Mouse (Mus musculus) neural tube, embryonic 12.5 days (tissue): ENCODE measurements at regions not wholly inside any gene's neighbourhood (a gene's known extent, or its start where the extent isn't known, plus 50 kb on each side); places are given as distances from the start of the nearest gene placed in this dataset.
A peak's percentile ranks its signal among the peaks of the same experiment; 100 is the strongest.

Experiments used
- ATAC-seq: fragments of 200-750 bp; cut with Nextera tagmentation; 2 replicates; pipeline ENCODE4 v1.8.0; 2017; ENCODE audit warnings: low read depth, mild to moderate bottlenecking, moderate TSS enrichment, moderate library complexity; ENCODE audit not compliant: low FRiP score
- H3K27ac ChIP-seq: fragments of 300-500 bp; sonication (generic); 2 replicates; pipeline ENCODE4 v1.5.1; 2016
- H3K27me3 ChIP-seq: fragments of 300-500 bp; sonication (generic); replicated peaks from 2 replicates; pipeline ENCODE4 v1.6.1; 2016; ENCODE audit warnings: mild to moderate bottlenecking
- H3K36me3 ChIP-seq: fragments of 300-500 bp; sonication (generic); 2 replicates; pipeline ENCODE4 v1.6.1; 2016; ENCODE audit warnings: mild to moderate bottlenecking
- H3K4me1 ChIP-seq: fragments of 300-500 bp; sonication (generic); 2 replicates; pipeline ENCODE4 v1.6.1; 2016
- H3K4me2 ChIP-seq: fragments of 300-500 bp; sonication (generic); replicated peaks from 2 replicates; pipeline ENCODE4 v1.6.1; 2016; ENCODE audit warnings: mild to moderate bottlenecking
- H3K4me3 ChIP-seq: fragments of 300-500 bp; sonication (generic); 2 replicates; pipeline ENCODE4 v1.5.1; 2016
- H3K9ac ChIP-seq: fragments of 300-500 bp; sonication (generic); 2 replicates; pipeline ENCODE4 v1.6.1; 2016; ENCODE audit warnings: mild to moderate bottlenecking
- H3K9me3 ChIP-seq: fragments of 300-500 bp; sonication (generic); 2 replicates; pipeline ENCODE4 v1.6.1; 2016; ENCODE audit warnings: mild to moderate bottlenecking
- WGBS: fragments of 180-500 bp; shearing (Covaris S2); methylation state at CpG from one replicate; pipeline ENCODE4 v1.1.7; 2016; 5-methylcytosine and 5-hydroxymethylcytosine counted together

- no peaks in the 10 kb centered on the region for H3K36me3 ChIP-seq
- 35% methylated on average over 13 of the region's 13 CpGs for WGBS
Measured at GRCm38 (mm10) chr15:93089347-93089746, 185.6 kb downstream of the Gxylt1 start.

GRCm38 (mm10) chr15:93084967-93085617 is 189.9 kb downstream of the Gxylt1 start:
- no peaks in the 10 kb centered on the region for H3K36me3 ChIP-seq
- 42% methylated on average over 14 of the region's 14 CpGs for WGBS
- H3K27me3 ChIP-seq: no peaks in the 10 kb centered on the region
- no peak overlapping the region for H3K4me2 ChIP-seq
- peaks cover 5% of the 10 kb centered on the region; the same call in 1 of the 2 replicates for H3K4me1 ChIP-seq
- H3K4me3 ChIP-seq: no peak overlapping the region
- H3K9me3 ChIP-seq: no peaks in the 10 kb centered on the region
- no peak overlapping the region for H3K9ac ChIP-seq
- no peak overlapping the region for H3K27ac ChIP-seq
- ATAC-seq: no peak

More at GRCm38 (mm10) chr15:93089347-93089746, 185.6 kb downstream of the Gxylt1 start:
- no peaks in the 10 kb centered on the region for H3K27me3 ChIP-seq
- H3K27ac ChIP-seq: no peak overlapping the region
- H3K4me1 ChIP-seq: peaks cover 5% of the 10 kb centered on the region; the same call in 1 of the 2 replicates
- H3K4me3 ChIP-seq: no peak overlapping the region
- H3K9ac ChIP-seq: no peak overlapping the region
- no peak for ATAC-seq
- no peak overlapping the region for H3K4me2 ChIP-seq
- no peaks in the 10 kb centered on the region for H3K9me3 ChIP-seq

DNA sequence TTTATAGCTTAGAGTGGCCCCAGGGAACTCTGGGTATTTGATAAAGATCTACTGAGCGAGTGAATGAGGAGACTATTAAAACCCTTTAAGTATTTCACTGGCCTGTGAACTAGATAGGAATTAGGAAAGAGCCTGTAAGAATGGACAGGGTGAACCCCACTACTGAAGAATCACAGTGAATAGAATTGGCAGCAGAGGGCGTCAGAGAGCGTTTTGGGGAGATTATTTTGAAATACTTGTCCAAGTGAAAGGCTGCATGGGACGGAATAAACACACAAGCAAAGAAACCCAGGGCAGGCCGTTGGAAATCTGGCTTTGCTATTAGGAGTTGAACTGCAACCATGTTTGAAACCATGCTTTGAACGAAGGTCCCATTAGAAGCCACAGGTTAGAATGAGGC is 200.9 kb downstream of the Gxylt1 start:
- no peak for ATAC-seq
- WGBS: 61% methylated on average over 6 of the region's 6 CpGs
- no peak overlapping the region for H3K4me3 ChIP-seq

GRCm38 (mm10) chr15:93062213-93063131 is 212.5 kb downstream of the Gxylt1 start:
- Histone ChIP-seq H3K4me1 (peaks cover 12% of the 10 kb centered on the region; the same call in 1 of the 2 replicates), H3K27ac (no peak overlapping the region), H3K4me3 (no peak overlapping the region), H3K36me3 (no peaks in the 10 kb centered on the region), H3K27me3 (no peaks in the 10 kb centered on the region), H3K4me2 (no peak overlapping the region; the same call in 1 of the 2 replicates), H3K9me3 (no peaks in the 10 kb centered on the region), H3K9ac (no peak overlapping the region)
- WGBS: 16% methylated on average over 10 of the region's 10 CpGs
- peak; percentile 95 for ATAC-seq

More for the DNA sequence above, 200.9 kb downstream of the Gxylt1 start:
- H3K4me2 ChIP-seq: no peak overlapping the region
- H3K27me3 ChIP-seq: no peaks in the 10 kb centered on the region
- H3K27ac ChIP-seq: no peak overlapping the region
- no peaks in the 10 kb centered on the region for H3K4me1 ChIP-seq
- no peaks in the 10 kb centered on the region for H3K36me3 ChIP-seq
- H3K9me3 ChIP-seq: no peaks in the 10 kb centered on the region
- no peak overlapping the region for H3K9ac ChIP-seq

GRCm38 (mm10) chr15:93053471-93053870 is 221.5 kb downstream of the Gxylt1 start:
- ATAC-seq: no peak
- 87% methylated on average over 3 of the region's 3 CpGs for WGBS
- no peaks in the 10 kb centered on the region for H3K9me3 ChIP-seq
- H3K4me2 ChIP-seq: no peak overlapping the region
- no peak overlapping the region for H3K9ac ChIP-seq
- H3K27me3 ChIP-seq: no peaks in the 10 kb centered on the region
- no peak overlapping the region for H3K27ac ChIP-seq
- no peaks in the 10 kb centered on the region for H3K4me1 ChIP-seq
- no peak overlapping the region for H3K4me3 ChIP-seq
- H3K36me3 ChIP-seq: no peaks in the 10 kb centered on the region

DNA sequence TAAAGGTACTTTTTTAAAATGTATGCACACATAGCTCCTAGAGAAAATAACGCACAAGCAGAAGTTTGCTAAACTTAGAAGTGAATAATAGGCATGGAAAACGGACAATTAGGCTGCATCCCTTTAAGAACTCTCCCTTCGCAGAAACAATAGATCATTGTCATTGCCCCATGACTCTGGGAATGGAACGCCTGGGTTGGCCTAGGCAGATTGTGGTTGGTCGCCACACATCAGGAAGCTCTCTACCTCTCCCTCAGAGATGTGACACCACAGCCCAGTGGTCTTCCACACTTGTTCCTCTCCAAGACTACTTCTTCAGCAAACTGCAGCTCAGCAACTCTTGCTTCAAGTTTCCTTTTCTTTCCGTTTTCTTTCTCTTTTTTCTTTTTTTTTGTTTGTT is 247.8 kb downstream of the Gxylt1 start:
- ATAC-seq: no peak
- H3K36me3 ChIP-seq: no peaks in the 10 kb centered on the region
- no peak overlapping the region for H3K4me3 ChIP-seq
- no peaks in the 10 kb centered on the region for H3K27me3 ChIP-seq
- no peaks in the 10 kb centered on the region for H3K9me3 ChIP-seq
- H3K4me2 ChIP-seq: no peak overlapping the region
- H3K27ac ChIP-seq: no peak overlapping the region
- H3K4me1 ChIP-seq: no peaks in the 10 kb centered on the region
- WGBS: 32% methylated on average over 6 of the region's 6 CpGs
- H3K9ac ChIP-seq: no peak overlapping the region

DNA sequence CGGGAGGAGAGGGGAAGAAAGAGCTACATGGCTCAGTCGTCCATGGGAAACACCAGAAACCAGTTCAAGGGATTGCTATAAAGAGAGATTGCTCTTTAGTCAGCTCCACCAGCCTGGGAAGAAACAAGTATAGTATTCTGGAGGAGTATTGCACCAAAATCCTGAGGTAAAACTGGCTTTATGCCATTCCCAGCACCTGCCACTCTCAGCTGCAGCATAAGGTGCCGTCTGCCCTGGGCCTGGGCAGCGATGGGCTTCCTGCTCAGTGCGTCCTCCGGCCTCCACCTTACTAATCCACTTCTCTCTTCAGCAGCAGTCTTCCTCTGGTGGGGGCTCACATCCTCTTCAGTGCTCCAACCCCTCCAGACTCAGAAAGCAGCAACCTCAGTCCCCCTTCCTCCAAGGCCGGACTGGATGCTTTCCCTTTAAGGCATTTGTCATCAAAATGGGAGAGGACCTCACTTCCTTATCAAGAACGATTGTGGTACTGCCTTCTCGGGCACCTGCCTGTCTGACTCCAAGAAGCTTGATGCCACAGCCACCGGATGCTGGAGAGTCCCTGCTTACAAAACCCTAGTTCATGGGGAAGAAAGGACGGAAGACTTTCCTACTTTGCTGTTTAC is 248.4 kb downstream of the Gxylt1 start:
- Histone ChIP-seq H3K27ac (no peak overlapping the region), H3K4me3 (no peak overlapping the region), H3K27me3 (no peaks in the 10 kb centered on the region), H3K9me3 (no peaks in the 10 kb centered on the region), H3K4me2 (no peak overlapping the region), H3K36me3 (no peaks in the 10 kb centered on the region), H3K4me1 (no peaks in the 10 kb centered on the region), H3K9ac (no peak overlapping the region)
- 75% methylated on average over 11 of the region's 11 CpGs for WGBS
- ATAC-seq: no peak

DNA sequence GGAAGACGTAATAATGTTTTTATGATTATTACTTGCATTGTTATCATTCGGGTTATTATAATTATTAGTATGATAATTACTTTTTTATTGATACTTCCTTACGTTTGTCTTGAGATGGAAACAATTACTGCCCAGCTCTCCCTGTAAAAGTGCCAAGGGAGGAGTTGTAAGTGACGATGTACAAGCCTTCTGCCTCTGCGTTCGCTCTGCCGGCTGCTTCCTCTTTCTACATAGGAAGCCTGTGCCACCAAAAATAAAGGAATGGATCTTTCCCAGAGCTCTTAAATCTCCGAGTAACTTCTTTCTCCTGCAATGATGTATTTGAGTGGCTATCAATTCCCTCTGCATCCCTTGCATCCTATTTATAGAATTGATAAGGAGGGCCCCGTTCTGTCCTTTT is 249.2 kb downstream of the Gxylt1 start:
- H3K9ac ChIP-seq: no peak overlapping the region
- H3K9me3 ChIP-seq: no peaks in the 10 kb centered on the region
- no peak overlapping the region for H3K27ac ChIP-seq
- H3K27me3 ChIP-seq: no peaks in the 10 kb centered on the region
- H3K36me3 ChIP-seq: no peaks in the 10 kb centered on the region
- H3K4me2 ChIP-seq: no peak overlapping the region
- ATAC-seq: no peak
- no peak overlapping the region for H3K4me3 ChIP-seq
- WGBS: 72% methylated on average over 9 of the region's 9 CpGs
- H3K4me1 ChIP-seq: no peaks in the 10 kb centered on the region

DNA sequence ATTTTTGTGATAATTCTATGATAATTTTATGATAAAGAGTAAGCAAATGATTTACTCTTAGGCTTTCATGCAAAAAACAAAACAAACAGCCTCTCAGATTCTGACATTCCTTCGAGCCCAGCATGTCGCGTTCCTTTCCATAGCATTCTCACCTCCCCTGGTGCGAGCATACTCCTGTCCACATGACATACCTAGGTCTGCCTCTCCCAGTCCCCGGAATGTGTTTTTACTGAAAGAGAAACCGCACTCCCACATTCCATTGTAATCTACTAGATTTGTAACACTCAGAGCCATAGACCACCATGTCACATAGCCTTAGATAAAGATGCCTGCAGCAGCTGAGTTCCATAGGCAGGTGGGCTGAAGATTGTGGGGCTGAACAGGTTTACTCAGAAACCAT is 250.8 kb downstream of the Gxylt1 start:
- Histone ChIP-seq H3K9me3 (no peaks in the 10 kb centered on the region), H3K36me3 (no peaks in the 10 kb centered on the region), H3K27ac (no peak overlapping the region), H3K9ac (no peak overlapping the region), H3K4me1 (no peaks in the 10 kb centered on the region), H3K4me3 (no peak overlapping the region), H3K27me3 (no peaks in the 10 kb centered on the region), H3K4me2 (no peak overlapping the region)
- WGBS: 88% methylated on average over 6 of the region's 6 CpGs
- no peak for ATAC-seq

DNA sequence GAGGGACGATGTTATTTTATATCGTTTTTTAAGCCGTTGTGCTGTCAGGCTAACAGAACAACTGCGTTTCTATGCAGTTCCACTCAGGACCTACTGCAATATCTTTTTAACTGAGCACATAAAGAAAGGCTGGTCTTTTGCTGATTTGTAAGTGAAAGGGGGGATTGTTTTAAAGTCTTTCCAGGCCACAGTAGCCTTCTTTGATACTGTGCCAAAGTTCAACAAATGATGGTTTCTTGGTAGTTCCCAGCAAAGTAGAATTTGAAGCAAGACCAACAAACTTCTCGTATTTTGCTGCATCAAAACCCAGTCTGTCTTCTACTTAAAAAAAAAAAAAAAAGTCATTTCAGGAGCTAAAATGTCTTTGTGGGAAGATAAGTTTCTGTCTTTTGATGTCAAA is 263.8 kb downstream of the Gxylt1 start:
- Histone ChIP-seq H3K27ac (no peak overlapping the region), H3K4me1 (peaks cover 2% of the 10 kb centered on the region; the same call in 1 of the 2 replicates), H3K4me2 (no peak overlapping the region), H3K4me3 (no peak overlapping the region), H3K27me3 (no peaks in the 10 kb centered on the region), H3K9ac (no peak overlapping the region), H3K36me3 (no peaks in the 10 kb centered on the region), H3K9me3 (no peaks in the 10 kb centered on the region)
- 47% methylated on average over 5 of the region's 5 CpGs for WGBS
- no peak for ATAC-seq

- Histone ChIP-seq H3K4me1 (peaks cover 2% of the 10 kb centered on the region; the same call in 1 of the 2 replicates), H3K9me3 (no peaks in the 10 kb centered on the region), H3K27me3 (no peaks in the 10 kb centered on the region), H3K36me3 (no peaks in the 10 kb centered on the region), H3K4me3 (no peak overlapping the region), H3K27ac (no peak overlapping the region), H3K9ac (no peak overlapping the region), H3K4me2 (no peak overlapping the region)
- 16% methylated on average over 2 of the region's 2 CpGs for WGBS
- ATAC-seq: no peak
Measured at GRCm38 (mm10) chr15:93010629-93011028, 264.4 kb downstream of the Gxylt1 start.

DNA sequence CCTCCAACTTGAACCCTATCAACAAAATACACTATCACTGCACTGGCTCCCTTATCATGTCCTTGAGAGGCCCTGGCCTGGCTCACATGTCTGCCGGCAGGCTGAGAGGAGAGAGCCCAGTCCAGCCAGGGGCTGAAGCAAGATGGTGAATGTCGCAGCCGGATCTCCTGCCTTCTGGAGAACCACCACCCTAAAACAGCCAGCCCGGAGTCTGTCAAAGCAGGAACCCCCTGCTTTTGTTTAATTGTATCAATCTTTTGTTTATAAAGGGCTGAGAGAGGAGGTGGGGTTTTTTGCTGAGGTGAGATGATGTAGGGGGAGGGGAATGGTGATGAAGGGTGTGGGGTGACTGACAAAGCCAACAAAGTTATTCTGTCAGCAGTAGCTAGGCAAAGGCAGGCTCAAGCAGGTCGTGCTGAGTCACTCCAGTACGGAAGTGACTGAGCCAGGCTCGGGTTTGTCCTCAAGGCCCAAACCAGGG is 269.2 kb downstream of the Gxylt1 start:
- Histone ChIP-seq H3K36me3 (no peaks in the 10 kb centered on the region), H3K4me1 (peaks cover 18% of the 10 kb centered on the region), H3K9ac (no peak overlapping the region), H3K27me3 (no peaks in the 10 kb centered on the region), H3K9me3 (no peaks in the 10 kb centered on the region), H3K4me2 (no peak overlapping the region), H3K27ac (no peak overlapping the region), H3K4me3 (no peak overlapping the region)
- no peak for ATAC-seq
- WGBS: 55% methylated on average over 7 of the region's 7 CpGs
